Mouse (Mus musculus): ENCODE results near the gene Camta2. TPM values are rescaled to one million over a fixed set of nuclear protein-coding genes. Genes with fewer than 3 reads are reported as not detected.

Gene Camta2
- total RNA-seq, 2 experiments from 2014 or later, result 387 to 403 TPM

- no peak for DNase-seq (ENCODE audit: low spot score in 2 of 2)
- TF ChIP-seq CTCF (conservative IDR thresholded peaks at IDR 0.05), result no peak
- H3K4me3 ChIP-seq, result peak overlapping the region; percentile 79
- H3K27ac ChIP-seq, result 0 out of 2 replicates have a peak overlapping the region, but pooled peaks have one; percentile 99
Measured at GRCm38 (mm10) chr11:70648512-70648911, 39.4 kb downstream of the Camta2 start.

GRCm38 (mm10) chr11:70647716-70648420, 40.0 kb downstream of the Camta2 start:
- no peak for TF ChIP-seq CTCF (conservative IDR thresholded peaks at IDR 0.05)
- H3K4me3 ChIP-seq, result peak overlapping the region; percentile 79
- peak overlapping the region; percentile 99 for H3K27ac ChIP-seq
- peak in 1 of 2 experiments; percentile 32 for DNase-seq (ENCODE audit: low spot score in 2 of 2)

- DNase-seq (ENCODE audit: low spot score in 2 of 2), result peak; percentile 92 to 97
- peak within 1 kb of the TSS; percentile 79 for H3K4me3 ChIP-seq
- TF ChIP-seq CTCF (conservative IDR thresholded peaks at IDR 0.05), result no peak
- peak within 1 kb of the TSS; percentile 99 for H3K27ac ChIP-seq
Measured at GRCm38 (mm10) chr11:70646691-70647650, 40.9 kb downstream of the Camta2 start, which contains the start of the genes Rnf167 and Slc25a11. Rnf167 (plus strand) TSS chr11:70647235. Slc25a11 (minus strand) TSS chr11:70647479.

- DNase-seq (ENCODE audit: low spot score in 2 of 2), result no peak
Measured at GRCm38 (mm10) chr11:70646259-70646555, 41.7 kb downstream of the Camta2 start.

GRCm38 (mm10) chr11:70645461-70646258, 42.2 kb downstream of the Camta2 start:
- Histone ChIP-seq H3K4me3 (peak overlapping the region; percentile 79), H3K27ac (peak overlapping the region; percentile 98)
- TF ChIP-seq CTCF (conservative IDR thresholded peaks at IDR 0.05), result no peak
- DNase-seq (ENCODE audit: low spot score in 2 of 2), result no peak

More at GRCm38 (mm10) chr11:70646259-70646555, 41.7 kb downstream of the Camta2 start:
- Histone ChIP-seq H3K4me3 (peak overlapping the region; percentile 79), H3K27ac (peak overlapping the region; percentile 98)
- TF ChIP-seq CTCF (conservative IDR thresholded peaks at IDR 0.05), result no peak

GRCm38 (mm10) chr11:70644564-70645103, 43.3 kb downstream of the Camta2 start:
- no peak for TF ChIP-seq CTCF (conservative IDR thresholded peaks at IDR 0.05)
- no peak for DNase-seq (ENCODE audit: low spot score in 2 of 2)
- no peak overlapping the region for H3K4me3 ChIP-seq
- H3K27ac ChIP-seq, result no peak overlapping the region

GRCm38 (mm10) chr11:70643051-70643450, 44.9 kb downstream of the Camta2 start:
- no peak for TF ChIP-seq CTCF (conservative IDR thresholded peaks at IDR 0.05)
- no peak for DNase-seq (ENCODE audit: low spot score in 2 of 2)
- Histone ChIP-seq H3K4me3 (no peak overlapping the region), H3K27ac (no peak overlapping the region)

GRCm38 (mm10) chr11:70641241-70641640, 46.7 kb downstream of the Camta2 start:
- no peak overlapping the region for H3K4me3 ChIP-seq
- TF ChIP-seq CTCF (conservative IDR thresholded peaks at IDR 0.05), result no peak
- no peak overlapping the region for H3K27ac ChIP-seq
- no peak for DNase-seq (ENCODE audit: low spot score in 2 of 2)

GRCm38 (mm10) chr11:70639976-70640375, 47.9 kb downstream of the Camta2 start:
- DNase-seq (ENCODE audit: low spot score in 2 of 2), result no peak
- no peak for TF ChIP-seq CTCF (conservative IDR thresholded peaks at IDR 0.05)
- Histone ChIP-seq H3K4me3 (no peak overlapping the region), H3K27ac (no peak overlapping the region)

- TF ChIP-seq CTCF (conservative IDR thresholded peaks at IDR 0.05), result no peak
- no peak for DNase-seq (ENCODE audit: low spot score in 2 of 2)
- H3K4me3 ChIP-seq, result no peak within 1 kb of the TSS
- H3K27ac ChIP-seq, result no peak within 1 kb of the TSS
Measured at GRCm38 (mm10) chr11:70638714-70639278, 49.1 kb downstream of the Camta2 start, which contains the start of gene Gp1ba. Gp1ba (plus strand) TSS chr11:70639122.

- no peak overlapping the region for H3K4me3 ChIP-seq
- no peak overlapping the region for H3K27ac ChIP-seq
- no peak for DNase-seq (ENCODE audit: low spot score in 2 of 2)
- no peak for TF ChIP-seq CTCF (conservative IDR thresholded peaks at IDR 0.05)
Measured at GRCm38 (mm10) chr11:70638293-70638692, 49.6 kb downstream of the Camta2 start.

- TF ChIP-seq CTCF (conservative IDR thresholded peaks at IDR 0.05), result no peak
Measured at GRCm38 (mm10) chr11:70637764-70638163, 50.1 kb downstream of the Camta2 start.

More at GRCm38 (mm10) chr11:70637764-70638163, 50.1 kb downstream of the Camta2 start:
- Histone ChIP-seq H3K27ac (no peak overlapping the region), H3K4me3 (no peak overlapping the region)
- no peak for DNase-seq (ENCODE audit: low spot score in 2 of 2)

All from layer of hippocampus, adult 2 months (tissue).